Mouse (Mus musculus) erythroblast, embryonic 14.5 days (primary cell): Measurements from ENCODE around the gene Sox21. TPM values are rescaled to one million over a fixed set of nuclear protein-coding genes. Genes with fewer than 3 reads are reported as not detected.

Experiments
- H3K27me3 ChIP-seq: 2 replicates; pipeline ENCODE4 v1.6.1; 2012; ENCODE audit warnings: inconsistent platforms; ENCODE audit not compliant: control insufficient read depth
- H3K36me3 ChIP-seq: 2 replicates; pipeline ENCODE4 v1.6.1; 2012; ENCODE audit warnings: mild to moderate bottlenecking, inconsistent platforms; ENCODE audit not compliant: control insufficient read depth
- H3K4me1 ChIP-seq: 2 replicates; pipeline ENCODE4 v1.6.1; 2012; ENCODE audit warnings: inconsistent platforms; ENCODE audit not compliant: control insufficient read depth
- H3K4me3 ChIP-seq: replicated peaks from 2 replicates; pipeline ENCODE3; 2012; ENCODE audit warnings: moderate library complexity, mild to moderate bottlenecking, inconsistent platforms
- H3K9me3 ChIP-seq: 2 replicates; pipeline ENCODE4 v1.6.1; 2012; ENCODE audit warnings: low read length, inconsistent platforms, mixed read lengths; ENCODE audit not compliant: control insufficient read depth
- GATA1 ChIP-seq: IDR thresholded peaks from 2 replicates; pipeline ENCODE4 v1.6.1; 2012; ENCODE audit warnings: low read length, inconsistent platforms, mixed read lengths
- TAL1 ChIP-seq: IDR thresholded peaks from 3 replicates; pipeline ENCODE4 v1.6.1; 2012; ENCODE audit warnings: low read length, inconsistent platforms, mixed read lengths
- polyA plus RNA-seq: library from polyadenylated mRNA; stranded (reverse); fragments of >175 nt; gene quantifications from 2 replicates; pipeline ENCODE4 v1.2.3, GENCODE M21; 2012

Sox21 gene
- polyA plus RNA-seq: 0.01 TPM in 1 of 2 replicates, not detected in the other

- Histone ChIP-seq H3K4me3 (peak within 1 kb of the TSS; percentile 18), H3K36me3 (no peaks in the 10 kb centered on the region), H3K9me3 (peaks cover 8% of the 10 kb centered on the region; the same call in 1 of the 2 replicates), H3K4me1 (no peaks in the 10 kb centered on the region; the same call in 1 of the 2 replicates), H3K27me3 (peaks cover 90% of the 10 kb centered on the region)
- TF ChIP-seq GATA1: no peak
- no peak for TF ChIP-seq TAL1
These were observed at the start of gene Sox21 for GRCm38 (mm10) chr14:118236886-118237289. Sox21 (minus strand) TSS chr14:118237030.

- Histone ChIP-seq H3K4me3 (no peak overlapping the region), H3K4me1 (no peaks in the 10 kb centered on the region), H3K9me3 (no peaks in the 10 kb centered on the region), H3K27me3 (no peaks in the 10 kb centered on the region), H3K36me3 (no peaks in the 10 kb centered on the region)
- TF ChIP-seq GATA1: no peak
- TF ChIP-seq TAL1: no peak
These were observed 49.3 kb upstream of the Sox21 start for GRCm38 (mm10) chr14:118286096-118286495.

GRCm38 (mm10) chr14:118282917-118283316 is 46.1 kb upstream of the Sox21 start:
- no peak overlapping the region for H3K4me3 ChIP-seq
- TF ChIP-seq GATA1 (no peak), TAL1 (no peak)

GRCm38 (mm10) chr14:118282272-118282671 is 45.4 kb upstream of the Sox21 start:
- no peaks in the 10 kb centered on the region for H3K27me3 ChIP-seq
- TF ChIP-seq TAL1 (no peak), GATA1 (no peak)
- H3K4me1 ChIP-seq: no peaks in the 10 kb centered on the region

More at GRCm38 (mm10) chr14:118282917-118283316, 46.1 kb upstream of the Sox21 start:
- Histone ChIP-seq H3K36me3 (no peaks in the 10 kb centered on the region), H3K4me1 (no peaks in the 10 kb centered on the region), H3K27me3 (no peaks in the 10 kb centered on the region), H3K9me3 (peaks cover 11% of the 10 kb centered on the region)

GRCm38 (mm10) chr14:118277704-118278498 is 41.1 kb upstream of the Sox21 start:
- TF ChIP-seq TAL1: no peak
- no peak for TF ChIP-seq GATA1
- Histone ChIP-seq H3K4me3 (no peak overlapping the region), H3K36me3 (no peaks in the 10 kb centered on the region)

More at GRCm38 (mm10) chr14:118282272-118282671, 45.4 kb upstream of the Sox21 start:
- no peak overlapping the region for H3K4me3 ChIP-seq
- peaks cover 11% of the 10 kb centered on the region for H3K9me3 ChIP-seq
- H3K36me3 ChIP-seq: no peaks in the 10 kb centered on the region

GRCm38 (mm10) chr14:118272594-118273555 is 36.0 kb upstream of the Sox21 start:
- no peak overlapping the region for H3K4me3 ChIP-seq
- no peaks in the 10 kb centered on the region for H3K36me3 ChIP-seq
- TF ChIP-seq TAL1: no peak
- TF ChIP-seq GATA1: no peak
- no peaks in the 10 kb centered on the region for H3K27me3 ChIP-seq
- H3K9me3 ChIP-seq: no peaks in the 10 kb centered on the region
- no peaks in the 10 kb centered on the region for H3K4me1 ChIP-seq

More at GRCm38 (mm10) chr14:118277704-118278498, 41.1 kb upstream of the Sox21 start:
- H3K27me3 ChIP-seq: no peaks in the 10 kb centered on the region
- no peaks in the 10 kb centered on the region for H3K4me1 ChIP-seq
- peaks cover 11% of the 10 kb centered on the region for H3K9me3 ChIP-seq

- no peak for TF ChIP-seq TAL1
- no peak for TF ChIP-seq GATA1
- Histone ChIP-seq H3K9me3 (no peaks in the 10 kb centered on the region), H3K36me3 (no peaks in the 10 kb centered on the region), H3K4me1 (no peaks in the 10 kb centered on the region), H3K27me3 (no peaks in the 10 kb centered on the region), H3K4me3 (no peak overlapping the region)
These were observed 32.0 kb upstream of the Sox21 start for GRCm38 (mm10) chr14:118268849-118269248.

GRCm38 (mm10) chr14:118266660-118267059 is 29.8 kb upstream of the Sox21 start, which contains the start of gene Gm9376:
Gm9376 (plus strand) TSS chr14:118266960.
- Histone ChIP-seq H3K4me3 (no peak within 1 kb of the TSS), H3K9me3 (no peaks in the 10 kb centered on the region), H3K36me3 (no peaks in the 10 kb centered on the region), H3K4me1 (no peaks in the 10 kb centered on the region), H3K27me3 (no peaks in the 10 kb centered on the region)
- no peak for TF ChIP-seq GATA1
- no peak for TF ChIP-seq TAL1
